Comparison of ENCODE assay signal across 9 mouse cellular contexts in genomic region chr10:42715366-42716035, GRCm38 (mm10). TPM values are rescaled to one million over a fixed set of nuclear protein-coding genes. Genes with fewer than 3 reads are reported as not detected.
A peak's percentile ranks its signal among the peaks of the same experiment; 100 is the strongest.
DNase-seq lines count a peak whose midpoint lies in the region; ATAC-seq lines count a peak whose summit lies in the region.
"Had no signal": no experiment of that assay in that cellular context is flagged by ENCODE, and none has a peak within 500 bp of the region (broad histone marks: within the 10 kb centered on the region; RNA-seq: fewer than 3 reads in every experiment).

No protein-coding gene starts in this region.

- no peak overlapping the region for H3K27ac ChIP-seq in hindbrain, embryonic 13.5 days
- no peak overlapping the region for H3K27ac ChIP-seq in liver, embryonic 11.5 days (ENCODE audit: low read depth, low read length)
- no peak overlapping the region for H3K27ac ChIP-seq in stomach, embryonic 14.5 days (ENCODE audit: low read length)

- no peak for DNase-seq in liver, embryonic 11.5 days (ENCODE audit: low spot score)
- DNase-seq in ovary, postnatal 14 days (ENCODE audit: low spot score) = no peak
- DNase-seq in gastrocnemius, postnatal 4 days (ENCODE audit: low spot score in 2 of 2) = no peak
- DNase-seq in left cerebral cortex, adult 18-20 months (ENCODE audit: low spot score in 2 of 2) = no peak

- H3K4me2 ChIP-seq in hindbrain, embryonic 13.5 days = peak overlapping the region; percentile 40
- H3K4me2 ChIP-seq in liver, embryonic 11.5 days = peak overlapping the region; percentile 30
- peak overlapping the region; percentile 23 for H3K4me2 ChIP-seq in stomach, embryonic 14.5 days (replicated peaks; ENCODE audit: low read depth, low read length)

- H3K4me3 ChIP-seq in megakaryocyte, embryonic 14.5 days (replicated peaks) = peak overlapping the region; percentile 15
- H3K4me3 ChIP-seq in hindbrain, embryonic 13.5 days = no peak overlapping the region; the same call in 1 of the 2 replicates
- H3K4me3 ChIP-seq in liver, embryonic 11.5 days (ENCODE audit: low read depth, low read length) = no peak overlapping the region
- no peak overlapping the region for H3K4me3 ChIP-seq in stomach, embryonic 14.5 days (ENCODE audit: low read depth, low read length)
- H3K4me3 ChIP-seq: myocyte had no signal

- peaks cover 4% of the 10 kb centered on the region for H3K4me1 ChIP-seq in megakaryocyte, embryonic 14.5 days
- peaks cover 17% of the 10 kb centered on the region for H3K4me1 ChIP-seq in hindbrain, embryonic 13.5 days (replicated peaks)
- H3K4me1 ChIP-seq in liver, embryonic 11.5 days (replicated peaks; ENCODE audit: control insufficient read depth, insufficient read depth, low read length) = no peaks in the 10 kb centered on the region
- H3K4me1 ChIP-seq in stomach, embryonic 14.5 days (ENCODE audit: control insufficient read depth, insufficient read depth, low read length) = no peaks in the 10 kb centered on the region

- peaks cover 39% of the 10 kb centered on the region for H3K27me3 ChIP-seq in megakaryocyte, embryonic 14.5 days (replicated peaks)
- peaks cover 9% of the 10 kb centered on the region for H3K27me3 ChIP-seq in hindbrain, embryonic 13.5 days
- H3K27me3 ChIP-seq in liver, embryonic 11.5 days (replicated peaks; ENCODE audit: control insufficient read depth, insufficient read depth, low read length) = peaks cover 15% of the 10 kb centered on the region
- H3K27me3 ChIP-seq in stomach, embryonic 14.5 days (ENCODE audit: control insufficient read depth, insufficient read depth, low read length) = no peaks in the 10 kb centered on the region

- H3K36me3 ChIP-seq in megakaryocyte, embryonic 14.5 days (replicated peaks; ENCODE audit: low read length) = no peaks in the 10 kb centered on the region
- H3K36me3 ChIP-seq in hindbrain, embryonic 13.5 days = no peaks in the 10 kb centered on the region
- H3K36me3 ChIP-seq in liver, embryonic 11.5 days (ENCODE audit: control insufficient read depth, insufficient read depth, low read length) = no peaks in the 10 kb centered on the region
- H3K36me3 ChIP-seq in stomach, embryonic 14.5 days (ENCODE audit: control insufficient read depth, insufficient read depth, low read length) = no peaks in the 10 kb centered on the region

- no peak for ATAC-seq in megakaryocyte, adult 5-6 weeks (ENCODE audit: poor library complexity, severe bottlenecking)
- ATAC-seq in hindbrain, embryonic 13.5 days (ENCODE audit: low FRiP score) = no peak
- no peak for ATAC-seq in liver, embryonic 11.5 days (replicated peaks; ENCODE audit: low FRiP score)
- ATAC-seq in stomach, embryonic 14.5 days (ENCODE audit: insufficient number of reproducible peaks, insufficient read depth, low FRiP score, low read depth) = peak; percentile 69; the same call in 1 of the 2 replicates

- H3K9me3 ChIP-seq in megakaryocyte, embryonic 14.5 days = peaks cover 13% of the 10 kb centered on the region; the same call in 1 of the 2 replicates
- H3K9me3 ChIP-seq in hindbrain, embryonic 13.5 days = no peaks in the 10 kb centered on the region
- H3K9me3 ChIP-seq in liver, embryonic 11.5 days (ENCODE audit: control insufficient read depth, low read length) = no peaks in the 10 kb centered on the region
- no peaks in the 10 kb centered on the region for H3K9me3 ChIP-seq in stomach, embryonic 14.5 days (ENCODE audit: control insufficient read depth, low read depth, low read length)

- WGBS in hindbrain, embryonic 13.5 days = 19% methylated on average over 19 of the region's 19 CpGs
- 18% methylated on average over 19 of the region's 19 CpGs for WGBS in liver, embryonic 11.5 days
- WGBS in stomach, embryonic 14.5 days = 26% methylated on average over 19 of the region's 19 CpGs

- H3K9ac ChIP-seq in hindbrain, embryonic 13.5 days = no peak overlapping the region
- no peak overlapping the region for H3K9ac ChIP-seq in liver, embryonic 11.5 days (ENCODE audit: low read depth, low read length)
- H3K9ac ChIP-seq in stomach, embryonic 14.5 days (replicated peaks; ENCODE audit: low read depth, low read length) = no peak overlapping the region

RNA-seq across cellular contexts. Expression of gene Sec63, which starts 45.8 kb away (rescaled TPM):
- polyA plus RNA-seq in megakaryocyte, embryonic 14.5 days (2012; ENCODE audit: insufficient read depth, low replicate concordance) = 2.0 and 18.0 TPM in 2 replicates
- total RNA-seq in megakaryocyte, adult 5-6 weeks (2015) = 24.7 and 26.5 TPM in 2 replicates
- total RNA-seq in megakaryocyte, adult 5-6 weeks (2017) = 45.2 and 48.1 TPM in 2 replicates
- polyA plus RNA-seq in hindbrain, embryonic 13.5 days (2015; fragmentation: Nextera tagmentation; extraction: Ambion mirVana) = 23.7 and 23.9 TPM in 2 replicates
- 14.2 and 17.6 TPM in 2 replicates for polyA plus RNA-seq in liver, embryonic 11.5 days (2014; fragmentation: Nextera tagmentation; extraction: Ambion mirVana)
- 22.8 and 26.5 TPM in 2 replicates for polyA plus RNA-seq in stomach, embryonic 14.5 days (2014; fragmentation: Nextera tagmentation; extraction: Ambion mirVana)
- 10 to 100 TPM; 36.9 to 40.5 TPM for total RNA-seq in gastrocnemius, postnatal 4 days (2021)
- 10 to 100 TPM; 51.3 to 51.7 TPM for total RNA-seq in left cerebral cortex, adult 18-20 months (2021)
